Mouse (Mus musculus) common myeloid progenitor, adult 5-6 weeks (primary cell): Measurements from ENCODE around the gene Zfp451. TPM values are rescaled to one million over a fixed set of nuclear protein-coding genes. Genes with fewer than 3 reads are reported as not detected.
A peak's percentile ranks its signal among the peaks of the same experiment; 100 is the strongest.

ENCODE experiments used
- ATAC-seq: replicated peaks from 2 replicates; pipeline ENCODE4 v1.8.0; 2016; ENCODE audit warnings: low read depth, mild to moderate bottlenecking, moderate TSS enrichment, inconsistent platforms; ENCODE audit not compliant: poor library complexity, severe bottlenecking
- total RNA-seq: library from RNA; stranded (forward); fragments of 200-1000, 187-1606 nt; gene quantifications from 2 replicates; pipeline ENCODE4 v1.2.3, GENCODE M21; 2017

Gene Zfp451
- total RNA-seq: 32.9 and 44.4 TPM in 2 replicates

GRCm38 (mm10) chr1:33813868-33814794 is at the start of gene Zfp451:
Zfp451 (minus strand) TSS chr1:33814595.
- ATAC-seq: peak; percentile 94

GRCm38 (mm10) chr1:33846807-33847206 is 32.4 kb upstream of the Zfp451 start:
- ATAC-seq: no peak

DNA sequence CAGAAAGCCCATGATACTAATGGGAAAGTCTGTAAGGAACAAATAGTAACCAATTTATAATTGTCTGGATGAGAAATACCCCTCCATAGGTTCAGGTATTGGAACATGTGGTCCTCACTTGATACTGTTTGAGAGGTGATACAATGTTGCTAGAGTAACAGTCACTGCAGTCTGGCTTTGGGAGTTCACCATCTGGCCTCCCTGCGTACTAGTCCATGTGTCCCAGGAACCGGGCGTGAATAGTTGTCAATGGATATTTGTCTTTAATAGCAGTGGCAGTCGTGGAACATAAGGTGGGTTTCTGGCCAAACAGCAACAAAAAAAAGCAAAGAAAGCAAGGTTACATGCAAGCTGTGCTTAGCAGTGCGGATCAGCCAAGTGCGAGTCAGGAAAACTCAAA is 29.4 kb upstream of the Zfp451 start:
- no peak for ATAC-seq

GRCm38 (mm10) chr1:33838952-33839351 is 24.6 kb upstream of the Zfp451 start:
- ATAC-seq: peak; percentile 58; the same call in 1 of the 2 replicates

- ATAC-seq: no peak
Measured at GRCm38 (mm10) chr1:33830586-33830985, 16.2 kb upstream of the Zfp451 start.

- ATAC-seq: no peak
Measured at GRCm38 (mm10) chr1:33817931-33818330, 3.5 kb upstream of the Zfp451 start.

DNA sequence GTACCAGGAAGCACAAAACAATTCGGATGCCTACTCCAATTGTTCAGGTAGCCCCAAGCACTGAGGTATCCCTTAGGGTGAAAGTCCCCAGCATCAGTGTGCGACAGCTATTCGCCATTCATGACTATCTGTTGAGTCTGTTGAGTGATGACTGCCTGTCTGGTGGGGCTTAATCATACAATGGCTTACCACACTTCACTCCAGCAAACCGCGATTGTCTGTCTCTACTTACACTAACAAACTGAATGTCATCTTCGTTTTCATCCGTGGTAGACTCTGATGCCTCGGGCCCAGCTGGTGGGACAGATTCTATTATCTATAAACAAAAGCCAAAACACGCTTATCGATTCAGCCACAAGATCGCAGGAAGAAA is 914 bp downstream of the Zfp451 start:
- peak; percentile 55 for ATAC-seq

GRCm38 (mm10) chr1:33803323-33803722 is 11.1 kb downstream of the Zfp451 start:
- ATAC-seq: no peak

DNA sequence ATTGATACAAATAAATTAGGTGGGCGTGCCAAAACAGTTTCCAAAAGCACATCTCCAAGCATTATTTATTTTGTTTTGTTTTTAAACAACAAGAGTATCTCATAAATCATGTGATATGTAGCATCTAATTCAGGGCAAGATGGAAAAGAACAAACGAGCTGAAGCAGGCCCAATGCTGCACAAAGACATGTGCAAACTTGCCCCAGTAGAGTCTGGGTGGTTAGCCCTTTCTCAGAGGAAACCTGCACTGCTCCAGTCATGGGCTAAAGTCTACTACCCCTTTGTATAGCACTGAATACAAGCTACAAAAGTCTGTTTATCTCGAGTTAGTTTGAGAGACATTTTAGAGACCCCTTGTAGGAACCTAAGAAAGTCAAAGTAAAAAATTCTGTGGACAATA is 14.8 kb downstream of the Zfp451 start:
- no peak for ATAC-seq

GRCm38 (mm10) chr1:33788493-33788892 is 25.9 kb downstream of the Zfp451 start:
- no peak for ATAC-seq

DNA sequence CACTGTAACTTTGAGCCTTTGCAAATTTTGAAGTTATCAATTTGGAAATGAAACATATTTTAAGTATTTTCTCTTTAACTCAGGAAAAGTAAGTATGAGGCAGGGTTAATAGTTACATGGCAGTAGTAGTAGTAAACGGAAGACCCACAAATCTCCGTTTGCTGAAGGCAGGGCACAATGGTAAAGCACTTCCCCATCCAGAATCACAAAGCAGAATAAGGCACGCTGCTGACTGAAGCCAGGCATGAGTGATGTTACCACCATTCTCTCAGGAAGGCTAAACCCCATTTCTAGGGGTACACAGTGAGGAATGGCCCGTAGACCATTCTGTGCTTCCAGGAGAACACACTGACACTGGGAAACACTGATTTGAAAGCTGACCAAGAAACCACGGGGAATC is 26.3 kb downstream of the Zfp451 start:
- peak; percentile 64 for ATAC-seq

- ATAC-seq: no peak
Measured at GRCm38 (mm10) chr1:33784561-33784960, 29.8 kb downstream of the Zfp451 start.

GRCm38 (mm10) chr1:33776175-33776611 is 38.2 kb downstream of the Zfp451 start:
- ATAC-seq: no peak

GRCm38 (mm10) chr1:33772106-33772505 is 42.3 kb downstream of the Zfp451 start:
- no peak for ATAC-seq

GRCm38 (mm10) chr1:33771621-33772020 is 42.8 kb downstream of the Zfp451 start:
- no peak for ATAC-seq

DNA sequence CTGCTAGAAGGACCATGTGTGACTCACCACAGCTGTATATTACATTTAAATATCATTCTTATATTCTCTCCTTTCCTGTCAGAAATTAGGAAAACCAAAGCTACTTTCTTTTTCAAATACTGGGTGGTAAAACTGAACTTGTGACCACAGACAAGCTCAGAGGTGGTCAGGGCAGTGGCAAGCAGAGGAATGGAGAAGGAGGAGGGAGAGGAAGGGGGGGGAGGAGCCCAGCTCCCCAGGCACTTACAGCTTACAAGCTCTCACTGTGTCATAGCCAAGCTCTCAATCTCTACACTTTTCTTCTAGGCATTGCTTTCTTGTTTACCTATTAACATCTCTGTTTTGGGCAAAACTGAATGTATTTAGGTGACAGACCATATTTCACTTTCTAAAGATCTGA is 45.6 kb downstream of the Zfp451 start:
- ATAC-seq: peak; percentile 90

DNA sequence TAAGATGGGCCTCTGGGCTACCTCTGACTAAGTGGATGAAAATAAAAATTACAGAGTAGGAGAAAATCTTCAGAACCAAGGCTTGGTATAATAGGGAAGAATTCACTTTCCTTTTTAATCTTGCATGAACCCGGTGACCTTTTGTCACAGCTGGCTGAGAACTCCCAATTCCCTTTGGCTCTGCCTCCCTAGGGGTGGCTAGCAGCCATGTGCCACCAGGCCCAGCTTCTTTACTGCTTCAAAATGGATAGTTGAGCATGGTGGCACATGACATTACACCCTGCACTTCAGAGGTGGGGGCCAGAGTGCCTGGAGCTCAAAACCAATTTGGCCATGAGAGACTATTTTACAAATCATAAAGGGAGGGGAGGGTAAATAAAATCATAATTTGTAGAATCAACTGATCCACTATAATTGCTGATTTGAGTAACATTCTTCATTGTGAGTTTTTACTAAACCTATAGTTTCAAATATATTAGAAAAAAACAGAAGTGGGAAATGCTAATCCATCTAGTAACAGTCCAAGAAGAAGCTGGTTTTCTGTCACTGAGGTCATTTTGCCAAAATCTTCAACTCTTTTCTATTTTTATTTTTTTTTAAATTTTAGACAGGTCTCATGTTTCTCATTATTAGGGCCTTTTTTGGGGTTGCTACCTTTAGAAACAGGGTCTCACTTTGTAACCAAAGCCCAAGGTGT is 46.2 kb downstream of the Zfp451 start:
- no peak for ATAC-seq

GRCm38 (mm10) chr1:33766520-33767508 is 47.6 kb downstream of the Zfp451 start:
- no peak for ATAC-seq

- no peak for ATAC-seq
Measured at GRCm38 (mm10) chr1:33765468-33766080, 48.8 kb downstream of the Zfp451 start.

- no peak for ATAC-seq
Measured at GRCm38 (mm10) chr1:33763826-33764225, 50.6 kb downstream of the Zfp451 start.
